Mouse (Mus musculus) left cerebral cortex, postnatal 4 days (tissue): ENCODE measurements at regions not wholly inside any gene's neighbourhood (a gene's known extent, or its start where the extent isn't known, plus 50 kb on each side); places are given as distances from the start of the nearest gene placed in this dataset.

Experiments
- DNase-seq: peaks from one replicate; pipeline ENCODE4 v3.0.0-alpha.2; 2022
- intact Hi-C: fragments of 180-260 bp; cut with DNase I; formaldehyde crosslinking; loops from one replicate; pipeline ENCODE4 v1.15.1; 2025

GRCm38 (mm10) chr1:97555565-97555955, 106.3 kb downstream of the D1Ertd622e start:
- no peak for DNase-seq
- intact Hi-C loops, result no loop called here

GRCm38 (mm10) chr1:97554936-97555564, 106.8 kb downstream of the D1Ertd622e start:
- intact Hi-C loops, result no loop called here
- DNase-seq, result peak; percentile 5

GRCm38 (mm10) chr1:97553485-97554474, 108.1 kb downstream of the D1Ertd622e start:
- intact Hi-C loops, result no loop called here
- DNase-seq, result peak; percentile 58

GRCm38 (mm10) chr1:97552886-97553285, 109.0 kb downstream of the D1Ertd622e start:
- intact Hi-C loops, result no loop called here
- no peak for DNase-seq

- intact Hi-C loops, result no loop called here
- no peak for DNase-seq
Observed at GRCm38 (mm10) chr1:97541162-97541493, 120.7 kb downstream of the D1Ertd622e start.

- DNase-seq, result no peak
- intact Hi-C loops, result no loop called here
Observed at GRCm38 (mm10) chr1:97540291-97541161, 121.3 kb downstream of the D1Ertd622e start.

GRCm38 (mm10) chr1:97496915-97497314, 165.0 kb downstream of the D1Ertd622e start:
- intact Hi-C loops, result loop anchor here (10.0 kb wide), 1 partner anchor 198 kb away; no protein-coding TSS in a partner anchor
- no peak for DNase-seq

GRCm38 (mm10) chr1:97479921-97480320, 182.0 kb downstream of the D1Ertd622e start:
- DNase-seq, result no peak
- intact Hi-C loops, result no loop called here
